Mouse (Mus musculus) midbrain, embryonic 14.5 days (tissue): Measurements from ENCODE around the gene Evpl. TPM values are rescaled to one million over a fixed set of nuclear protein-coding genes. Genes with fewer than 3 reads are reported as not detected.

Experiments used
- ATAC-seq: fragments of 200-750 bp; cut with Nextera tagmentation; 2 replicates; pipeline ENCODE4 v1.8.0; 2017; ENCODE audit warnings: moderate number of reproducible peaks, moderate library complexity; ENCODE audit not compliant: low FRiP score, low TSS enrichment
- DNase-seq: peaks from one replicate; pipeline ENCODE4 v3.0.0-alpha.2; 2015
- H3K27ac ChIP-seq: fragments of 300-500 bp; sonication (generic); replicated peaks from 2 replicates; pipeline ENCODE4 v1.5.1; 2014; ENCODE audit warnings: mild to moderate bottlenecking, low read depth, low read length, moderate library complexity
- H3K27me3 ChIP-seq: fragments of 300-500 bp; sonication (generic); 2 replicates; pipeline ENCODE4 v1.6.1; 2014; ENCODE audit warnings: low read length, control low read depth, mixed read lengths; ENCODE audit not compliant: control insufficient read depth, insufficient read depth
- H3K36me3 ChIP-seq: fragments of 300-500 bp; sonication (generic); 2 replicates; pipeline ENCODE4 v1.6.1; 2014; ENCODE audit warnings: low read length, control low read depth; ENCODE audit not compliant: control insufficient read depth, insufficient read depth
- H3K4me1 ChIP-seq: fragments of 300-500 bp; sonication (generic); 2 replicates; pipeline ENCODE4 v1.6.1; 2014; ENCODE audit warnings: mild to moderate bottlenecking, antibody characterized with exemption, low read length, control low read depth; ENCODE audit not compliant: control insufficient read depth, insufficient read depth
- H3K4me2 ChIP-seq: fragments of 300-500 bp; sonication (generic); 2 replicates; pipeline ENCODE4 v1.6.1; 2014; ENCODE audit warnings: mild to moderate bottlenecking, low read length, moderate library complexity
- H3K4me3 ChIP-seq: fragments of 300-500 bp; sonication (generic); replicated peaks from 2 replicates; pipeline ENCODE4 v1.5.1; 2014; ENCODE audit warnings: low read depth, low read length
- H3K9ac ChIP-seq: fragments of 300-500 bp; sonication (generic); replicated peaks from 2 replicates; pipeline ENCODE4 v1.6.1; 2014; ENCODE audit warnings: mild to moderate bottlenecking, low read length, moderate library complexity
- H3K9me3 ChIP-seq: fragments of 300-500 bp; sonication (generic); 2 replicates; pipeline ENCODE4 v1.6.1; 2016; ENCODE audit warnings: low read length, control low read depth, mixed read lengths; ENCODE audit not compliant: control insufficient read depth
- WGBS: fragments of 180-500 bp; shearing (Covaris S2); extraction: QIAGEN DNeasy Blood & Tissue Kit; methylation state at CpG from one replicate; pipeline ENCODE4 v1.1.7; 2014; 5-methylcytosine and 5-hydroxymethylcytosine counted together
- polyA plus RNA-seq: library from polyadenylated mRNA; unstranded; fragments of >200 nt; fragmentation: Nextera tagmentation; extraction: Ambion mirVana; gene quantifications from 2 replicates; pipeline ENCODE4 v1.2.1, GENCODE M21; 2014

Gene Evpl
- polyA plus RNA-seq, 1 experiment from 2014 or later: 0.36 TPM

DNA sequence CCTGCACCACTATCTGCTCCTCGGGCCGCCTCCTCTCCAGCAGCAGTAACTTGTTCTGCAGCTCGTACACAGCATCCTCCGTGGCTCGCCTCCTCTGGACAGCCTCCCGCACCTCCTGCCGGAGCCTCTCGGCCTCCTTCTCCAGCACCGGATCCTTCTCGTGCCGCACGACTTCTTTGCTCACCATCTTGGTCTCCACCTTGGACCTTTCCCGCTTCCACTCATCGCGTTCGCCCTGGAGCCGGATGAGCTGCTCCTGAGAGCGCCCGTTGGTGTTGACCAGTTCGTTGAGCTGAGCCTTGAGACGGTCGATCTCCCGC lies 15.2 kb downstream of the Evpl start:
- 11% methylated on average over 23 of the region's 23 CpGs for WGBS
- DNase-seq (no peak), ATAC-seq (no peak)
- H3K4me3 ChIP-seq: peak overlapping the region; percentile 22
- H3K27ac ChIP-seq: no peak overlapping the region
- H3K4me1 ChIP-seq: 0 out of 2 replicates have a peak, but pooled peaks cover 2% of the 10 kb centered on the region
- peaks cover 33% of the 10 kb centered on the region for H3K27me3 ChIP-seq
- H3K9me3 ChIP-seq: peaks cover 5% of the 10 kb centered on the region; the same call in 1 of the 2 replicates
- H3K36me3 ChIP-seq: no peaks in the 10 kb centered on the region
- H3K9ac ChIP-seq: no peak overlapping the region
- peak overlapping the region; percentile 47 for H3K4me2 ChIP-seq

DNA sequence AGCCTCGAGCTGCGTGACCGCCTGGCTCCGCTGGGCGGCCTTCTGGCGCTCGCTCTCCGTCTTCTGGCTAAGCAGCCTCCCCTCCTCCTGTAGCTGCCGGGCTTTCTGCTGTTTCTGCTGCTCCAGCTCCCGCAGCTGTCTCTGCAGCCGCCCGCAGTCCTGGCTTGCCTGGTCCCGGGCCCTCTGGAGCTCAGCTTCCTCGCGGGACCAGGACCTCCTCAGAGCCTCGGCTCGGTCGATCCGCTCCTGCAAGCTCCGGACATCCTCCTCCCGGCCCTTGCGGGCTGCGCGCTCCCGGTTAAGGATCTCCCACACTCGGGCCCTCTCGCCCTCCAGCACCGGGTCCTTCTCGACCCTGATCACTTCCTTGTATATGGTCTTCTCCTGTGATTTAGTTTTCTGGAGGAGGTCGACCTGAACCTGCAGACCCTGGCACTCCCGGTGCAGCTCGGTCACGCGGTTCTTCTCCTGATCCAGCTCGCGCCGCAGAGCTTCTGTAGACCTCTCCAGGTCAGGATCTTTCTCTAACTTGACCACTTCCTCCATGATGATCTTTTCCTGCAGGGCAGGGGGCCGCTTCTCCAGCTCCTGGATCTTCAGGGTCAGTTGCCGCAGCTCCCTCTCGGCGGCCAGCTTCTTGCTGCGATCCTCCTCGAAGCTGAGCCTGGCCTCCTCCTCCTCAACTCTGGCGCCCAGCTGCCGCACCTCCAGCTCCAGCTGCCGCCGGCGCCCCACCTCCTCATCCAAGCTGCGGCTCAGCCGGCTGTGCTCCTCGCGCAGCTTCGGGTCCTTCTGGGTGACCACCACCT lies 15.7 kb downstream of the Evpl start:
- DNase-seq: peak; percentile 35
- Histone ChIP-seq H3K27me3 (peaks cover 33% of the 10 kb centered on the region), H3K4me3 (peak overlapping the region; percentile 22), H3K27ac (no peak overlapping the region), H3K36me3 (no peaks in the 10 kb centered on the region), H3K9me3 (peaks cover 5% of the 10 kb centered on the region; the same call in 1 of the 2 replicates), H3K4me2 (peak overlapping the region; percentile 47), H3K9ac (no peak overlapping the region), H3K4me1 (0 out of 2 replicates have a peak, but pooled peaks cover 2% of the 10 kb centered on the region)
- no peak for ATAC-seq
- 11% methylated on average over 53 of the region's 53 CpGs for WGBS

DNA sequence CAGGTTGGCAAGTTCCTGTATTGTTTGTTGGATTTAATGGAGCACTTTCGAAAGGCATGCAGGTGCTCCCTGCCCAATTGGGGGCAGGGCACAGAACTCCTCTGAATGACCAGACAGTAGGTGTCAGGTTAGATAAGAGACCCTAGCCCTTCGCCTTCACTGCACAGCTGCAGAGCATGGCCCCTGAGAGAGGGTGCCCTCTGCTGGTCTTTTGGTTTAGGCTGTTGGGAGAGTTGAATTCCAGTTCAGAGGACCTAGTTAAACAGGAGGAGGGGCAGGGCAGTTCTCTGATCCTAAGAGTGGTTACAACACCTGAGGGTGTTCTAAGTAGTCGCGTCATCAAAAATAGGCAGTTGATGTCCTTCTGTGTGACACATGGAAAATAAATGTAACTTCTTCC lies 18.0 kb downstream of the Evpl start:
- Histone ChIP-seq H3K27ac (no peak overlapping the region), H3K4me2 (no peak overlapping the region), H3K36me3 (no peaks in the 10 kb centered on the region), H3K4me1 (0 out of 2 replicates have a peak, but pooled peaks cover 2% of the 10 kb centered on the region), H3K9ac (no peak overlapping the region), H3K9me3 (peaks cover 5% of the 10 kb centered on the region; the same call in 1 of the 2 replicates), H3K27me3 (peaks cover 33% of the 10 kb centered on the region), H3K4me3 (no peak overlapping the region)
- DNase-seq (peak; percentile 69), ATAC-seq (no peak)
- 32% methylated on average over 4 of the region's 4 CpGs for WGBS

DNA sequence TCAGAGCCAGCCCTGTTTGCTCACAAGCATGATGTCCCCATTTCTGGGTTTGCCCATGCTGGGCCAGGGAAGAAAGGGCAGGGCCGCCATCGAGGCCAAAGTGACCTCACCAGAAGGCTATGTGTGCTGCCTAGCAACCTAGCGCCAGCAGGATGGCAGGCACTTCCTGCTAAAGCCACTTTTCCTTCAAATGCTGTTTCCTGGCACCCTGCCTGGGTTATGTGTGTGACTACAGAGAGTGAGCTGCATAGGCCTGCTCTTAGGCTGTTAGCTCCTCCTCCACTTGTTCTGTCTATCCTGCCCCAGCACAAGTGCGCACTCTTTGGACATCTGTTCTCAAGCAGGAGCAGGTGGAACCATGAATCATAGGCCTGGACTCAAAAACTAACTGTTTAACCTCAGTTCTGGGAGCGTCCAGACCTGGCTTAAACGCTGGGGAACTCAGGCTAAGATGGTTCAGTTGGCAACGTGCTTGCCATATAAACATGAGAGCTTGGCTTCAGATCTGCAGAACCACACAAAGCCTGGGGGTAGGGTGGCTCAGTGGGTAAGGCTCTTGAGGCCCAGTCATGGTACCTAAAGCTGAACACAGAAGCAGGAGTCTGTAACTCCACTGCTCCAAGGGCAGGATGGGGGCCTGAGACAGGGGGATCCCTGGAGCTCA lies 19.0 kb downstream of the Evpl start:
- WGBS: 53% methylated on average over 7 of the region's 7 CpGs
- H3K27me3 ChIP-seq: peaks cover 31% of the 10 kb centered on the region
- peak; percentile 48; the same call in 1 of the 2 replicates for ATAC-seq
- 0 out of 2 replicates have a peak, but pooled peaks cover 2% of the 10 kb centered on the region for H3K4me1 ChIP-seq
- H3K4me2 ChIP-seq: no peak overlapping the region
- H3K9me3 ChIP-seq: peaks cover 5% of the 10 kb centered on the region; the same call in 1 of the 2 replicates
- no peak overlapping the region for H3K4me3 ChIP-seq
- H3K36me3 ChIP-seq: no peaks in the 10 kb centered on the region
- H3K9ac ChIP-seq: no peak overlapping the region
- peak overlapping the region; percentile 64 for H3K27ac ChIP-seq
- peak; percentile 80 for DNase-seq

DNA sequence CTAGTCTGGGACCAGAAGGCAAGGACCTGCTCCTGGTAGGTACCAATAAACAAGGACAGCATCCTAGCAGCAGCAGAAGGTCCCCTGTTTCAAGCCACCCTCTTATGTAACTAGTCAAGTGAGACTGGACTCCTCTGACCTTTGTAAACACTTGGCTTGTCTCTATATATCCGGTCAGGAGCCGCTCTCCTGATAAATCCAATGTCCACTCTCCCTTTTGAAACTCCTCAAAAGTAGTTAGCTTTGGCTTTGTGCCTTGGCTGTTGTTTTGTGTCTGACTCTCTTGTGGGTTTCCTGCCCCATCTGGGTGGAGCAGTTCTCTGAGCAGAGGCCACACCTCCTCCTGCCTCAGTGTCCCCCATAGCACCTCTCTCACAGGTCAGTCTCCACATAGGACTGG lies 19.6 kb downstream of the Evpl start:
- WGBS: 92% methylated on average over 2 of the region's 2 CpGs
- peak overlapping the region; percentile 43 for H3K27ac ChIP-seq
- H3K4me3 ChIP-seq: no peak overlapping the region
- H3K36me3 ChIP-seq: no peaks in the 10 kb centered on the region
- no peak for ATAC-seq
- H3K27me3 ChIP-seq: peaks cover 25% of the 10 kb centered on the region
- H3K4me1 ChIP-seq: 0 out of 2 replicates have a peak, but pooled peaks cover 2% of the 10 kb centered on the region
- DNase-seq: no peak
- no peak overlapping the region for H3K9ac ChIP-seq
- H3K9me3 ChIP-seq: peaks cover 5% of the 10 kb centered on the region; the same call in 1 of the 2 replicates
- H3K4me2 ChIP-seq: no peak overlapping the region

DNA sequence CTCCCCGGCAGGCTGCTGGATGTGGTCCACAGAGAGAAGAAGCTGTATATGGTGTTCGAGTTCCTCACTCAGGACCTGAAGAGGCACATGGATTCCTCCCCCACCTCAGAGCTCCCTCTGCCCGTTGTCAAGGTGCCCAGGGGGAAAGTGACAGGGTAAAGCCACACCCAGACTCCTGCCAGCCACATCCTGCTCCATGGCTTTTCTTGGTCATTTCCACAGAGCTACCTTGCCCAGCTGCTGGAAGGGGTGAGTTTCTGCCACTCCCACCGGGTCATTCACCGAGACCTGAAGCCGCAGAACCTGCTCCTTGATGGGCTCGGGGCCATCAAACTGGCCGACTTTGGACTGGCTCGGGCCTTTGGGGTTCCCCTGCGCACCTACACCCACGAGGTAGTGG lies 21.3 kb downstream of the Evpl start:
- Histone ChIP-seq H3K4me1 (no peaks in the 10 kb centered on the region), H3K4me3 (no peak overlapping the region), H3K9ac (no peak overlapping the region), H3K27ac (no peak overlapping the region), H3K27me3 (peaks cover 8% of the 10 kb centered on the region; the same call in 1 of the 2 replicates), H3K36me3 (0 out of 2 replicates have a peak, but pooled peaks cover 6% of the 10 kb centered on the region), H3K9me3 (peaks cover under 1% of the 10 kb centered on the region; the same call in 1 of the 2 replicates), H3K4me2 (no peak overlapping the region)
- DNase-seq (no peak), ATAC-seq (no peak)
- 87% methylated on average over 11 of the region's 11 CpGs for WGBS

DNA sequence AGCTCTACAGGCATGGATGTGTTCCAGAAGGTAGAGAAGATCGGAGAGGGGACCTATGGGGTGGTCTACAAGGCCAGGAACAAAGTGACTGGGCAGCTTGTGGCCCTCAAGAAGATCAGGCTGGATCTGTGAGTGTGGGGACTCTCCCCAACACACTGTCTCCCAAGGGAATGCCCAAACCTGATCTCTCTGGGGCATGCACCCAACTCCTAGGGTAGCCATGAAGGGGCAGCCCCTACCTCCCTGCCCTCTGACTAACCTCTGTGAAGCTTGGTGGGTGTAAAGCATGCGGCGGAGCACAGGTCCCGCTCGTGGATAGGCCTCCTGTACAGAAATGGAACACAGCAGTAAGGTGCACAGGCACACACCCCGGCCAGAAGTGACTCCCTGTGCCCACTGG lies 21.9 kb downstream of the Evpl start:
- ATAC-seq: no peak
- WGBS: 88% methylated on average over 6 of the region's 6 CpGs
- H3K9ac ChIP-seq: no peak overlapping the region

DNA sequence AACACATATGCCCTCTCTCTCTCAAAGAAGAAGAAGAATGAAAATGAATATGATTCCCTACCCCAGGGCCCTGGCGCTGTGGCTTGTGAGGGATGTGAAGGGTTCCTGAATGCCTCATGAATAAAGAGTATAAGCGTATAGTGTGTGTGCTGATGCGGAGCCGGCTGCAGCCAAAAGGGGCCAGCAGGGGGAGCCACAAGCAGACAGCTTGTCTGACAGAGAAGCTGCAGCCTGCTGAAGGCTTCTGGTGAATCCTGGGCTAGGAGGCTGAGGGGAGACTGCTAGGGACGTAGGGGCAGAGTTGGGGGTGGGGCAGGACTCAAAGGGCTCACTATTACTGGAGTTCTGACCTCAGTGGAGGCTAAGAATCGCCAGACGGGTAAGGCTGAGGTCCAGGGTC lies 22.7 kb downstream of the Evpl start:
- H3K27ac ChIP-seq: no peak overlapping the region
- WGBS: 75% methylated on average over 7 of the region's 7 CpGs
- no peaks in the 10 kb centered on the region for H3K9me3 ChIP-seq
- no peaks in the 10 kb centered on the region for H3K27me3 ChIP-seq
- H3K36me3 ChIP-seq: 0 out of 2 replicates have a peak, but pooled peaks cover 7% of the 10 kb centered on the region
- peak; percentile 2 for DNase-seq
- no peak for ATAC-seq
- no peak overlapping the region for H3K4me2 ChIP-seq
- H3K4me3 ChIP-seq: no peak overlapping the region
- no peak overlapping the region for H3K9ac ChIP-seq
- no peaks in the 10 kb centered on the region for H3K4me1 ChIP-seq

More for the DNA sequence above, 21.9 kb downstream of the Evpl start:
- Histone ChIP-seq H3K4me3 (no peak overlapping the region), H3K4me1 (no peaks in the 10 kb centered on the region), H3K36me3 (0 out of 2 replicates have a peak, but pooled peaks cover 7% of the 10 kb centered on the region), H3K27me3 (peaks cover 3% of the 10 kb centered on the region; the same call in 1 of the 2 replicates), H3K9me3 (no peaks in the 10 kb centered on the region), H3K27ac (no peak overlapping the region), H3K4me2 (no peak overlapping the region)
- DNase-seq: no peak
